Mouse (Mus musculus) T-helper 2 cell (primary cell): ENCODE measurements around the gene Gm10277.

ENCODE experiments used
- in situ Hi-C: fragments of 300-600 bp; cut with MboI, MseI; formaldehyde crosslinking; loops from one replicate; pipeline ENCODE4 v1.15.1; 2025; ENCODE audit warnings: high pct_unique_total_duplicates

Gene Gm10277

GRCm38 (mm10) chr11:77800869-77801701 lies 13.5 kb upstream of the Gm10277 start:
- in situ Hi-C loops: no loop called here

GRCm38 (mm10) chr11:77800491-77800868 lies 12.9 kb upstream of the Gm10277 start:
- in situ Hi-C loops: no loop called here

- in situ Hi-C loops: no loop called here
These were observed 7.7 kb upstream of the Gm10277 start for GRCm38 (mm10) chr11:77795216-77795615.

GRCm38 (mm10) chr11:77793238-77793930 lies 5.8 kb upstream of the Gm10277 start:
- in situ Hi-C loops: no loop called here

- in situ Hi-C loops: no loop called here
These were observed 5.0 kb upstream of the Gm10277 start for GRCm38 (mm10) chr11:77792566-77792909.

GRCm38 (mm10) chr11:77791752-77792565 lies 4.4 kb upstream of the Gm10277 start:
- in situ Hi-C loops: no loop called here

GRCm38 (mm10) chr11:77791241-77791727 lies 3.7 kb upstream of the Gm10277 start:
- in situ Hi-C loops: no loop called here

- in situ Hi-C loops: no loop called here
These were observed 2.7 kb upstream of the Gm10277 start for GRCm38 (mm10) chr11:77790286-77790685.

GRCm38 (mm10) chr11:77789512-77789911 lies 2.0 kb upstream of the Gm10277 start:
- in situ Hi-C loops: no loop called here

GRCm38 (mm10) chr11:77785768-77786561 lies 1.6 kb downstream of the Gm10277 start:
- in situ Hi-C loops: no loop called here

GRCm38 (mm10) chr11:77785396-77785767 lies 2.2 kb downstream of the Gm10277 start:
- in situ Hi-C loops: no loop called here

- in situ Hi-C loops: no loop called here
These were observed 2.7 kb downstream of the Gm10277 start for GRCm38 (mm10) chr11:77784894-77785293.

GRCm38 (mm10) chr11:77783747-77784646 lies 3.5 kb downstream of the Gm10277 start:
- in situ Hi-C loops: no loop called here

GRCm38 (mm10) chr11:77783211-77783746 lies 4.3 kb downstream of the Gm10277 start:
- in situ Hi-C loops: no loop called here

- in situ Hi-C loops: no loop called here
These were observed 5.3 kb downstream of the Gm10277 start for GRCm38 (mm10) chr11:77782104-77782815.

- in situ Hi-C loops: no loop called here
These were observed 6.5 kb downstream of the Gm10277 start for GRCm38 (mm10) chr11:77781088-77781487.

GRCm38 (mm10) chr11:77779240-77779639 lies 8.3 kb downstream of the Gm10277 start:
- in situ Hi-C loops: no loop called here

GRCm38 (mm10) chr11:77777937-77778336 lies 9.6 kb downstream of the Gm10277 start:
- in situ Hi-C loops: no loop called here

GRCm38 (mm10) chr11:77777436-77777835 lies 10.1 kb downstream of the Gm10277 start:
- in situ Hi-C loops: no loop called here
